Mouse (Mus musculus) liver, postnatal 0 days (tissue): ENCODE data around the gene Cbl.

Experiments
- CTCF ChIP-seq: sonication (generic); IDR thresholded peaks from 2 replicates; pipeline ENCODE4 v1.5.1; 2016; ENCODE audit warnings: antibody characterized with exemption, low read depth
- EP300 ChIP-seq: IDR thresholded peaks from 2 replicates; pipeline ENCODE4 v1.6.1; 2016; ENCODE audit warnings: antibody characterized with exemption, low read depth, mild to moderate bottlenecking

DNA sequence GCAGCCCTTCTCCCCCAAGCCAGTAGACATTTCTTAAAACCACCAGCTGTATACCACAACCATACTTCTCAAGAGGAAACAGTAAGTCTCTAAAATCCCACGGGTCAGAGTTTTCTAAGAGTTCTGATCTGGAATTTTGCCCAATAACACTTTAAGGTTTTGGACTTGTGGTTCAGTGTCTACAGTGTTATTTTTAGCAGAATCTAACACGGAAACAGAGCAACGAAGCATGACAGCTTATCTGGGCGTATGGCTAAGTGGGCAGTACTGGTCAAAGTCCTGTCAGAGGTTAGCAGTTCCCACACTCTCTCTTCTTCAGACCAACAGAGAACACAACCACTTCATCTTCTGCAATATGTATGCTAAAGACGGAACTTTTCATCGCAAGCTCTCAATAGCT is 58.3 kb downstream of the Cbl start:
- TF ChIP-seq CTCF (no peak), EP300 (no peak)
